Mouse (Mus musculus): ENCODE results near the gene Gjb3. TPM values are rescaled to one million over a fixed set of nuclear protein-coding genes. Genes with fewer than 3 reads are reported as not detected.

The Gjb3 gene
- polyA plus RNA-seq, 2 experiments: 0.03 to 0.14 TPM

- DNase-seq (ENCODE audit: low read depth in 3 of 3, low spot score in 3 of 3) (no peak), ATAC-seq (ENCODE audit: insufficient read depth) (no peak)
- WGBS (ENCODE audit: insufficient replicate concordance): 23% methylated on average over 3 of the region's 3 CpGs
- no peaks in the 10 kb centered on the region for H3K36me3 ChIP-seq (replicated peaks; ENCODE audit: control insufficient read depth, insufficient read depth, low read depth)
- H3K4me1 ChIP-seq (replicated peaks; ENCODE audit: control insufficient read depth in 2 of 2, insufficient read depth in 2 of 2, low read length in 1 of 2): no peaks in the 10 kb centered on the region
- H3K27ac ChIP-seq: no peak overlapping the region
- no peaks in the 10 kb centered on the region for H3K27me3 ChIP-seq (ENCODE audit: control insufficient read depth, insufficient read depth, low read length)
- H3K9ac ChIP-seq (replicated peaks): no peak overlapping the region
- no peak overlapping the region for H3K4me2 ChIP-seq (ENCODE audit: low read depth)
- TF ChIP-seq EP300 (IDR thresholded peaks at IDR 0.05; ENCODE audit: low read depth) (no peak), CTCF (IDR thresholded peaks at IDR 0.05; ENCODE audit: low read depth) (no peak)
- no peaks in the 10 kb centered on the region for H3K9me3 ChIP-seq (ENCODE audit: control insufficient read depth, low read length)
- H3K4me3 ChIP-seq (ENCODE audit: insufficient read depth in 1 of 2, low read depth in 2 of 2, low read length in 2 of 2): no peak overlapping the region
Measured at GRCm38 (mm10) chr4:127303796-127304195, 26.8 kb downstream of the Gjb3 start.

- no peak overlapping the region for H3K27ac ChIP-seq
- DNase-seq (ENCODE audit: low read depth in 3 of 3, low spot score in 3 of 3): no peak
- ATAC-seq (ENCODE audit: insufficient read depth): no peak
- H3K9ac ChIP-seq (replicated peaks): no peak overlapping the region
- no peaks in the 10 kb centered on the region for H3K9me3 ChIP-seq (ENCODE audit: control insufficient read depth, low read length)
- no peak overlapping the region for H3K4me3 ChIP-seq (ENCODE audit: insufficient read depth in 1 of 2, low read depth in 2 of 2, low read length in 2 of 2)
- H3K4me1 ChIP-seq (replicated peaks; ENCODE audit: control insufficient read depth in 2 of 2, insufficient read depth in 2 of 2, low read length in 1 of 2): no peaks in the 10 kb centered on the region
- 46% methylated on average over 5 of the region's 5 CpGs for WGBS (ENCODE audit: insufficient replicate concordance)
- no peaks in the 10 kb centered on the region for H3K27me3 ChIP-seq (ENCODE audit: control insufficient read depth, insufficient read depth, low read length)
- H3K4me2 ChIP-seq (ENCODE audit: low read depth): no peak overlapping the region
- no peaks in the 10 kb centered on the region for H3K36me3 ChIP-seq (replicated peaks; ENCODE audit: control insufficient read depth, insufficient read depth, low read depth)
- TF ChIP-seq CTCF (IDR thresholded peaks at IDR 0.05; ENCODE audit: low read depth) (no peak), EP300 (IDR thresholded peaks at IDR 0.05; ENCODE audit: low read depth) (no peak)
Measured at GRCm38 (mm10) chr4:127300503-127300902, 30.1 kb downstream of the Gjb3 start.

- H3K27me3 ChIP-seq (ENCODE audit: control insufficient read depth, insufficient read depth, low read length): no peaks in the 10 kb centered on the region
- ATAC-seq (ENCODE audit: insufficient read depth): no peak
- no peaks in the 10 kb centered on the region for H3K4me1 ChIP-seq (replicated peaks; ENCODE audit: control insufficient read depth in 2 of 2, insufficient read depth in 2 of 2, low read length in 1 of 2)
- no peak overlapping the region for H3K4me2 ChIP-seq (ENCODE audit: low read depth)
- H3K27ac ChIP-seq: no peak overlapping the region
- H3K4me3 ChIP-seq (ENCODE audit: insufficient read depth in 1 of 2, low read depth in 2 of 2, low read length in 2 of 2): no peak overlapping the region
- H3K36me3 ChIP-seq (replicated peaks; ENCODE audit: control insufficient read depth, insufficient read depth, low read depth): no peaks in the 10 kb centered on the region
- H3K9ac ChIP-seq (replicated peaks): no peak overlapping the region
- WGBS (ENCODE audit: insufficient replicate concordance): 63% methylated on average over 5 of the region's 5 CpGs
- H3K9me3 ChIP-seq (ENCODE audit: control insufficient read depth, low read length): no peaks in the 10 kb centered on the region
- no peak for DNase-seq (ENCODE audit: low read depth in 3 of 3, low spot score in 3 of 3)
- no peak for TF ChIP-seq EP300 (IDR thresholded peaks at IDR 0.05; ENCODE audit: low read depth)
- TF ChIP-seq CTCF (IDR thresholded peaks at IDR 0.05; ENCODE audit: low read depth): no peak
Measured at GRCm38 (mm10) chr4:127292631-127293030, 38.0 kb downstream of the Gjb3 start.

DNA sequence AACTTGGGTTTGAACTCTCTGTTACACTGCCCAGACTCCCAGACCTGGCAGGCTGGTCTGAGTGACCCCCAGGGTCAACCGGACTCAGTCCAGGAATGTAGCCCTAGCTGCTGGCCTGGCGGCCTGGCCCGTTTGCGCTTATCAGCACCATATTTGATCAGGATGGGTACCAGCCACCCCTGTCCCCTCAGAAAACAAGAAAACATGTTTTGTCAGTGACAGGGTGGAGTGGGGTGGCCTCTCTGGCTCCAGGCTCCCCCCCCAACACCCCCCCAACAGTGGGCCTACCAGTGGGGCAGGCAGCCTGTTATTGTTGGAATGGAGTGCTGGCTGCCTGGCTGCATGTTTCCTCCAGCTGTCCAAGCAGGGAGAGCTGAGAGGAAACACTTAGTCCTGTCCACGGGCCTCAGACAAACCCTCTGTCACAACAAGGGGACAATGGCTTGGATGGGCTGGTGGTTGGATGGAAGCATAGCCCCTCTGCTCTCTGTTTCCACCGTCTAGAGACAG lies 41.5 kb downstream of the Gjb3 start:
- TF ChIP-seq EP300 (IDR thresholded peaks at IDR 0.05; ENCODE audit: low read depth) (no peak), CTCF (IDR thresholded peaks at IDR 0.05; ENCODE audit: low read depth) (no peak)
- no peak overlapping the region for H3K9ac ChIP-seq (replicated peaks)
- WGBS (ENCODE audit: insufficient replicate concordance): 56% methylated on average over 6 of the region's 6 CpGs

GRCm38 (mm10) chr4:127286907-127287306 lies 43.7 kb downstream of the Gjb3 start:
- Histone ChIP-seq H3K27me3 (ENCODE audit: control insufficient read depth, insufficient read depth, low read length) (no peaks in the 10 kb centered on the region), H3K9ac (replicated peaks) (no peak overlapping the region), H3K4me3 (ENCODE audit: insufficient read depth in 1 of 2, low read depth in 2 of 2, low read length in 2 of 2) (no peak overlapping the region), H3K36me3 (replicated peaks; ENCODE audit: control insufficient read depth, insufficient read depth, low read depth) (no peaks in the 10 kb centered on the region), H3K4me1 (replicated peaks; ENCODE audit: control insufficient read depth in 2 of 2, insufficient read depth in 2 of 2, low read length in 1 of 2) (no peaks in the 10 kb centered on the region), H3K9me3 (ENCODE audit: control insufficient read depth, low read length) (no peaks in the 10 kb centered on the region), H3K4me2 (ENCODE audit: low read depth) (no peak overlapping the region), H3K27ac (no peak overlapping the region)
- TF ChIP-seq EP300 (IDR thresholded peaks at IDR 0.05; ENCODE audit: low read depth) (no peak), CTCF (IDR thresholded peaks at IDR 0.05; ENCODE audit: low read depth) (no peak)
- WGBS (ENCODE audit: insufficient replicate concordance): 19% methylated on average over 4 of the region's 4 CpGs
- DNase-seq (ENCODE audit: low read depth in 3 of 3, low spot score in 3 of 3) (no peak), ATAC-seq (ENCODE audit: insufficient read depth) (no peak)

More for the DNA sequence above, 41.5 kb downstream of the Gjb3 start:
- Histone ChIP-seq H3K4me3 (ENCODE audit: insufficient read depth in 1 of 2, low read depth in 2 of 2, low read length in 2 of 2) (no peak overlapping the region), H3K36me3 (replicated peaks; ENCODE audit: control insufficient read depth, insufficient read depth, low read depth) (no peaks in the 10 kb centered on the region), H3K9me3 (ENCODE audit: control insufficient read depth, low read length) (no peaks in the 10 kb centered on the region), H3K27ac (no peak overlapping the region), H3K27me3 (ENCODE audit: control insufficient read depth, insufficient read depth, low read length) (no peaks in the 10 kb centered on the region), H3K4me2 (ENCODE audit: low read depth) (no peak overlapping the region), H3K4me1 (replicated peaks; ENCODE audit: control insufficient read depth in 2 of 2, insufficient read depth in 2 of 2, low read length in 1 of 2) (no peaks in the 10 kb centered on the region)
- DNase-seq (ENCODE audit: low read depth in 3 of 3, low spot score in 3 of 3) (no peak), ATAC-seq (ENCODE audit: insufficient read depth) (no peak)
